Mouse (Mus musculus) forebrain, embryonic 10.5 days (tissue): ENCODE results near the gene Cda. TPM values are rescaled to one million over a fixed set of nuclear protein-coding genes. Genes with fewer than 3 reads are reported as not detected.

Experiments
- DNase-seq: peaks from one replicate; pipeline ENCODE4 v3.0.0-alpha.2; 2017; ENCODE audit warnings: low spot score; ENCODE audit errors: extremely low spot score
- H3K27ac ChIP-seq: fragments of 300-500 bp; sonication (generic); 2 replicates; pipeline ENCODE4 v1.5.1; 2016; ENCODE audit warnings: mild to moderate bottlenecking
- H3K27me3 ChIP-seq: fragments of 300-500 bp; sonication (generic); 2 replicates; pipeline ENCODE4 v1.6.1; 2016; ENCODE audit warnings: mild to moderate bottlenecking; ENCODE audit not compliant: poor library complexity, severe bottlenecking
- H3K36me3 ChIP-seq: fragments of 300-500 bp; sonication (generic); replicated peaks from 2 replicates; pipeline ENCODE4 v1.6.1; 2016; ENCODE audit warnings: mild to moderate bottlenecking, moderate library complexity
- H3K4me1 ChIP-seq: fragments of 300-500 bp; sonication (generic); 2 replicates; pipeline ENCODE4 v1.6.1; 2016
- H3K4me3 ChIP-seq: fragments of 300-500 bp; sonication (generic); 2 replicates; pipeline ENCODE4 v1.5.1; 2016; ENCODE audit warnings: mild to moderate bottlenecking, moderate library complexity
- H3K9me3 ChIP-seq: fragments of 300-500 bp; sonication (generic); 2 replicates; pipeline ENCODE4 v1.6.1; 2016; ENCODE audit warnings: mild to moderate bottlenecking, moderate library complexity
- WGBS: fragments of 180-500 bp; shearing (Covaris S2); methylation state at CpG from one replicate; pipeline ENCODE4 v1.1.7; 2016; 5-methylcytosine and 5-hydroxymethylcytosine counted together
- polyA plus RNA-seq: library from polyadenylated mRNA; unstranded; fragments of >200 nt; fragmentation: Nextera tagmentation; extraction: Ambion mirVana; gene quantifications from 2 replicates; pipeline ENCODE4 v1.2.1, GENCODE M21; 2016

Gene Cda
- polyA plus RNA-seq, 1 experiment from 2014 or later: 2.1 TPM

GRCm38 (mm10) chr4:138310311-138310910 lies 57.4 kb downstream of the Cda start:
- DNase-seq: no peak
- peaks cover 91% of the 10 kb centered on the region for H3K36me3 ChIP-seq
- 96% methylated on average over 19 of the region's 19 CpGs for WGBS
- H3K4me3 ChIP-seq: no peak overlapping the region
- H3K9me3 ChIP-seq: no peaks in the 10 kb centered on the region
- no peaks in the 10 kb centered on the region for H3K27me3 ChIP-seq
- peaks cover 10% of the 10 kb centered on the region for H3K4me1 ChIP-seq
- H3K27ac ChIP-seq: no peak overlapping the region

DNA sequence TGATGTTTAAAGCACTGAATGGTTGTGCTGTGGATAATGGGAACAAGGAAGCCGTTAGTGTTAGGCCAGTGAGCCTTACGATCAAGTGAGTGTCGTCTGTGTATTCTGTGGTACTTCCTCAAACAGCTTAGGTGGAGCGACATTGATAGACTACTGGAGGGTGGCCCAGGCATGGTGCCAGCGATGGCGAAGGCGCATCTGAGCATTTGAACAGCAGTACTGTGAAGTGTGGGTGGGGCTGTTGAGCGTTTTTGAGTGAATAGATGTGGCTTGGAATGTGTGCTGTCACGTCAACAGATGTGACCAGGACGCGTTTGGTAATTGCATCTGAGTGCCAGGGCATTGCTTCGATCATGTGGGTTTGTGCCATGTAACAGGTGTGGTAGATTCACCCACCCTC lies 60.1 kb downstream of the Cda start:
- Histone ChIP-seq H3K27ac (no peak overlapping the region), H3K27me3 (no peaks in the 10 kb centered on the region), H3K9me3 (no peaks in the 10 kb centered on the region), H3K4me3 (no peak overlapping the region), H3K4me1 (peaks cover 27% of the 10 kb centered on the region), H3K36me3 (peaks cover 65% of the 10 kb centered on the region)
- no peak for DNase-seq
- 94% methylated on average over 12 of the region's 12 CpGs for WGBS

- Histone ChIP-seq H3K36me3 (peaks cover 58% of the 10 kb centered on the region), H3K9me3 (no peaks in the 10 kb centered on the region), H3K4me3 (no peak overlapping the region), H3K27me3 (no peaks in the 10 kb centered on the region), H3K27ac (no peak overlapping the region), H3K4me1 (peaks cover 27% of the 10 kb centered on the region)
- WGBS: 91% methylated on average over 3 of the region's 3 CpGs
- no peak for DNase-seq
Measured at GRCm38 (mm10) chr4:138307025-138307424, 60.8 kb downstream of the Cda start.

GRCm38 (mm10) chr4:138304340-138305104 lies 63.3 kb downstream of the Cda start, which contains the start of gene Ddost:
TSS of gene Ddost (plus strand) at chr4:138304730.
- H3K4me3 ChIP-seq: peak within 1 kb of the TSS; percentile 98
- peaks cover 4% of the 10 kb centered on the region; the same call in 1 of the 2 replicates for H3K9me3 ChIP-seq
- peaks cover 27% of the 10 kb centered on the region for H3K4me1 ChIP-seq
- under 1% methylated on average over 64 of the region's 64 CpGs for WGBS
- peak within 1 kb of the TSS; percentile 93 for H3K27ac ChIP-seq
- H3K36me3 ChIP-seq: peaks cover 33% of the 10 kb centered on the region
- no peaks in the 10 kb centered on the region for H3K27me3 ChIP-seq
- DNase-seq: peak; percentile 99

DNA sequence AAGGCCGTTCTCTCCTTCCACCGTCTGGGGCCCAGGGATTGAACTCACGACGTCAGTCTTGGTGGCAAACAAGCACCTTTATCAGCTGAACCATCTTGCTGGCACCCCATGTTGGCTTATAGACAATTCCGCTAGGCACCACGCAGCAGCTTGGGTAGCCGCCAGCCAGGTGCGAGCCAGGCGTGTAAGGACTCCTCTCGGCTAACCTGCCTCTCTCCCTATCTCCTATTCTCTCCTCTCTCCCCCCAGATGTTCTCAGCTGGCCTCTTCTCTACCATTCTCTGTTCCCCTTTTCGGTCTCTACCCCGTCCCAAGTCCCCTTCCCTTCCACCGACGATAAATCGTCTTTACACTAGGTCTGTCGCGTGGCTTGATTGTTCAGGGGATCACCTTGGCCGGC lies 64.0 kb downstream of the Cda start:
- Histone ChIP-seq H3K4me1 (peaks cover 27% of the 10 kb centered on the region), H3K27me3 (no peaks in the 10 kb centered on the region), H3K27ac (peak overlapping the region; percentile 87), H3K36me3 (peaks cover 25% of the 10 kb centered on the region), H3K4me3 (peak overlapping the region; percentile 98), H3K9me3 (peaks cover 4% of the 10 kb centered on the region; the same call in 1 of the 2 replicates)
- no peak for DNase-seq
- 18% methylated on average over 18 of the region's 18 CpGs for WGBS

DNA sequence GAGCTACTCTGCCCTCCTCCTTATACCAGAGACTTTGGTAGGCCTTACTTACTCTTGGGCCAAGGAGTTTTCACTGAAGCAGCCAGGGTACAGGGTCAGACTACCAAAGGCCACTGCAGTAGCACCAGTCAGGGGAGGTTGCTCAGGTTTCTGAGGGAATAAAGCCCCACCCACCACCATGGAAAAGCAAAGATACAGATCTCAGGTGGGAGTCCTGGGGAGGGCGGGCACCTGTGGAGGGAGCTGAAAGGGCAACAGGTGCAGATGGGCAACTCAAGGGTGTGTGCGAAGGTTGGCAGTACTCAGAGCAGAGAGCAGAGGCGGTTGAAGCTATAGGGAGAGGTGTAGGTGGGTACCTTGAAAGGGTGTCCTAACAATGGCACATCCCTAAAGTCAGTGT lies 64.8 kb downstream of the Cda start:
- H3K4me3 ChIP-seq: peak overlapping the region; percentile 98; the same call in 1 of the 2 replicates
- H3K27me3 ChIP-seq: no peaks in the 10 kb centered on the region
- peak overlapping the region; percentile 87; the same call in 1 of the 2 replicates for H3K27ac ChIP-seq
- peaks cover 27% of the 10 kb centered on the region for H3K4me1 ChIP-seq
- no peak for DNase-seq
- peaks cover 17% of the 10 kb centered on the region for H3K36me3 ChIP-seq
- 90% methylated on average over 3 of the region's 3 CpGs for WGBS
- H3K9me3 ChIP-seq: peaks cover 4% of the 10 kb centered on the region; the same call in 1 of the 2 replicates

GRCm38 (mm10) chr4:138301271-138301780 lies 66.5 kb downstream of the Cda start:
- whole genome bisulfite sequencing: 91% methylated on average over 10 of the region's 10 CpGs
- Histone ChIP-seq H3K9me3 (peaks cover 4% of the 10 kb centered on the region; the same call in 1 of the 2 replicates), H3K4me3 (no peak overlapping the region), H3K27ac (no peak overlapping the region), H3K36me3 (peaks cover under 1% of the 10 kb centered on the region; the same call in 1 of the 2 replicates), H3K27me3 (no peaks in the 10 kb centered on the region), H3K4me1 (peaks cover 23% of the 10 kb centered on the region)
- no peak for DNase-seq

DNA sequence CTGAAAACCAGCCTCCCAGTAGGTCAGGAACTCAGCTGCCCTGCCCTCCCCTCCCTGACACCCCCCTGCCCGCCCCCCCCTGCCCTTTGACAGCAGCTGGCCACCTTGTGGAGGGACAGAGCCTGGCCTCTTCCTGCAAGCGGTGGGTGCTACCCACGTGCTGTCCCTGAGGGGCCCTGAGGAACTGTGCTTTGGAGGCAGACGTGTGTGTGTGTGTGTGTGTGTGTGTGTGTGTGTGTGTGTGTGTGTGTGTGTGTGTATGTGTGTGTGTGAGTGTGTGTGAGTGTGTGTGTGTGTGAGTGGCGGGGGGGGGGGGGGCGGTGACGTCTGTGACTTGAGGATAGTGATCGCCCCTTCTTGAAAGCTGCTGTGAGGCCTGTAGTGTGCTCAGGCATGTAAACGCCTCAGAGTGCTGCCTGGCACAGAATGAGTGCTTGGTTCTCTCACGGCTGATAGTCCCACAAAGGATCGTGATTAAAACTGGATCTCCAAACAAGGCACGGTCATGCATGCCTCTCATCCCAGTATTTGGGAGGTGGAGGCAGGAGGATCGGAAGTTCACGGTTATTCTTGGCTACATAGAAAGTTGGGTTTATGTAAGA lies 73.7 kb downstream of the Cda start:
- no peaks in the 10 kb centered on the region for H3K27me3 ChIP-seq
- H3K9me3 ChIP-seq: no peaks in the 10 kb centered on the region
- no peak overlapping the region for H3K4me3 ChIP-seq
- no peaks in the 10 kb centered on the region for H3K36me3 ChIP-seq
- no peak for DNase-seq
- 82% methylated on average over 11 of the region's 14 CpGs for WGBS
- H3K27ac ChIP-seq: no peak overlapping the region
- no peaks in the 10 kb centered on the region; the same call in 1 of the 2 replicates for H3K4me1 ChIP-seq

GRCm38 (mm10) chr4:138293261-138293948 lies 74.4 kb downstream of the Cda start:
- Histone ChIP-seq H3K36me3 (no peaks in the 10 kb centered on the region), H3K4me1 (no peaks in the 10 kb centered on the region; the same call in 1 of the 2 replicates), H3K27me3 (no peaks in the 10 kb centered on the region), H3K9me3 (no peaks in the 10 kb centered on the region), H3K27ac (no peak overlapping the region), H3K4me3 (no peak overlapping the region)
- WGBS: 84% methylated on average over 18 of the region's 18 CpGs
- DNase-seq: no peak

DNA sequence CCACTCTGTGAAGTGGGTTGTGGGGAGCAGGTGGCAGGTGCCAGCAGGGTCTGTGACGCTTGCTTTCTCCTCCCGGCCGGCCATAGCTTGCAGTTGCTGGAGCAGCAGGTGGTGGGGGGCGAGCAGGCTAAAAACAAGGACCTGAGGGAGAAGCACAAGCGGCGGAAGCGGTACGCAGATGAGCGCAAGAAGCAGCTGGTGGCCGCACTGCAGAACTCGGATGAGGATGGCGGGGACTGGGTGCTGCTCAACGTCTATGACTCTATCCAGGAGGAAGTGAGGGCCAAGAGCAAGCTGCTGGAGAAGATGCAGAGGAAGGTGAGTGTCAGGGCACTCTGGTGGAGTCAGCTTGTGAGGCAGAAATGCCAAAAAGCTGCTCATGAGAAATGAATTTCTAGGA lies 75.8 kb downstream of the Cda start:
- Histone ChIP-seq H3K36me3 (no peaks in the 10 kb centered on the region), H3K4me1 (no peaks in the 10 kb centered on the region; the same call in 1 of the 2 replicates), H3K9me3 (no peaks in the 10 kb centered on the region), H3K27ac (no peak overlapping the region), H3K27me3 (no peaks in the 10 kb centered on the region), H3K4me3 (no peak overlapping the region)
- 86% methylated on average over 13 of the region's 13 CpGs for WGBS
- no peak for DNase-seq

DNA sequence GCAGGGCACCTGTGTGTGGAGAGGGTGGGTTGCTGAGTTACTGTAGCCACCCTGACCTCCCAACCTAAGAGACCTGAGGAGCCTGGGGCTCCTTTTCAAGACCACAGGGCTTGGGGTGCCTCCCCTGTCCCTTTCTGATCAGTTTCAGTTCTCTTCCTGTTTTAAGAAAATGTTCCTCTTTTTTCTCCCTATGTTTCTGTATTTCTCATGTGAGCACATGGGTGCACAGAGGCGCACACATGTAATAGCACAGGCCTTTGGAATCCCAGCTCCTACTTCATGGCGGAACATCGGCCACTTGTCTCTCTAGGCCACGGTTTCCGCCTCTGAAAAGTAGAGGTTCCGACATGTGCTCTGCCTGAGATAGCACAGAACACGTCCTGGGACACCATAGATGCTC lies 79.1 kb downstream of the Cda start:
- 91% methylated on average over 7 of the region's 7 CpGs for whole genome bisulfite sequencing
- no peak for DNase-seq
- peaks cover 4% of the 10 kb centered on the region; the same call in 1 of the 2 replicates for H3K9me3 ChIP-seq
- no peaks in the 10 kb centered on the region for H3K36me3 ChIP-seq
- H3K4me1 ChIP-seq: no peaks in the 10 kb centered on the region; the same call in 1 of the 2 replicates
- H3K27me3 ChIP-seq: no peaks in the 10 kb centered on the region
- no peak overlapping the region for H3K4me3 ChIP-seq
- H3K27ac ChIP-seq: no peak overlapping the region
